Mouse (Mus musculus) gastrocnemius, postnatal 10 days (tissue): ENCODE measurements at regions not wholly inside any gene's neighbourhood (a gene's known extent, or its start where the extent isn't known, plus 50 kb on each side); places are given as distances from the start of the nearest gene placed in this dataset.

Source experiments
- DNase-seq: peaks from one replicate; pipeline ENCODE4 v3.0.0; 2021; ENCODE audit warnings: mixed read lengths

DNA sequence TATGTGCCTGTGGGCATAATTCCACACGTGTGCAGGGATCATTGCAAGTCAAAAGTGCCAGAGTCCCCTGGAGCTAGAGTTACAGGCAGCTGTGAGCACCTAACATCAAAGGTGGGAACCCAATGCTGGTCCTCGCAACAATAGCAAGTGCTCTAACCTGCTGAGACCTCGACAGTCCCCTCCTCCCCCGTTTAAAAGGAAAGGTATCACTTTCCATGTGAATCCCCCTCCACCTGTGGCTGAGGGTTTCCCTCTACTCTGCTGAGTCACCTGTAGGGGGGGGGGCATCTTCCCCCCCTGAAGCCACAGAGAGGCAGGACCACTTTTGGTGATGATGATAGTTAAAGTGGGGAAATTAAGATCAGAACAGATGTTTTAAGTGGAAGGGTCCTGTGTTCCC lies 133.4 kb upstream of the Foxn2 start:
- no peak for DNase-seq

DNA sequence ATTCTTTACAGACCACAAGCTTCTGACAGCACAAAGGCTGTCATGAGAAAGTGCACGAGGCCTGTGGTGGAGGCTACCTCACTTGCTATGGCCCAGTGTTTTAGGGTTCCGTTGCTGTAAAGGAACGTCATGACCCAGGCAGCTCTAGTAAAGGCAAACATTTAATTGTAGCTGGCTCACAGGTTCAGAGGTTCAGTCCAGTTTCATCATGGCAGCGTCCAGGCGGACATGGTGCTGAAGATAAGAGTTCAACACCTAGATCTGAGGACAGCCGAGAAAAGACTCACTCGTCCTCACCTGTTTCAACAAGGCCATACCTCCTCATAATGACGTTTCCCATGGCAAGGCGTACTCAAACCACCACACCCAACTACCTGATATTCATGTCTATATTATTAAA lies 132.7 kb upstream of the Foxn2 start:
- no peak for DNase-seq

DNA sequence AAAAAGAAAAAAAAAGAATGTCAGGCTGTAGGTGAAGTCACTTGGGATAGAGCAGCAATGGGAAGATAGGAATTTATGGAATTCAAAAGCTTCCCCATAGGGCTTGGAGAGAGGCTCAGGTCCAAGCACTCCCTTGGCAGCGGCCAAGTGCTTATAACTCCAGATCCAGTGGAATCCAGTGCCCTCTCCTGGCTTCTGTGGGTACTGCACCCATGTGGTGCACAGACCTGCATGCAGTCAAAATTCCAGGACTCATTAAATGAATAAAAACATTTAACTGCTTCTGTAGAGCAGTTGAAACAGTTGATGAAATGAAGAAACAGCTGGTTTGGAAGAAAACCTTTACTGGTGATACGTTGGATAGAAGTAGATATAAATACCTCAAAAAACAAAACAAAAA lies 127.6 kb upstream of the Foxn2 start:
- DNase-seq: peak; percentile 39

DNA sequence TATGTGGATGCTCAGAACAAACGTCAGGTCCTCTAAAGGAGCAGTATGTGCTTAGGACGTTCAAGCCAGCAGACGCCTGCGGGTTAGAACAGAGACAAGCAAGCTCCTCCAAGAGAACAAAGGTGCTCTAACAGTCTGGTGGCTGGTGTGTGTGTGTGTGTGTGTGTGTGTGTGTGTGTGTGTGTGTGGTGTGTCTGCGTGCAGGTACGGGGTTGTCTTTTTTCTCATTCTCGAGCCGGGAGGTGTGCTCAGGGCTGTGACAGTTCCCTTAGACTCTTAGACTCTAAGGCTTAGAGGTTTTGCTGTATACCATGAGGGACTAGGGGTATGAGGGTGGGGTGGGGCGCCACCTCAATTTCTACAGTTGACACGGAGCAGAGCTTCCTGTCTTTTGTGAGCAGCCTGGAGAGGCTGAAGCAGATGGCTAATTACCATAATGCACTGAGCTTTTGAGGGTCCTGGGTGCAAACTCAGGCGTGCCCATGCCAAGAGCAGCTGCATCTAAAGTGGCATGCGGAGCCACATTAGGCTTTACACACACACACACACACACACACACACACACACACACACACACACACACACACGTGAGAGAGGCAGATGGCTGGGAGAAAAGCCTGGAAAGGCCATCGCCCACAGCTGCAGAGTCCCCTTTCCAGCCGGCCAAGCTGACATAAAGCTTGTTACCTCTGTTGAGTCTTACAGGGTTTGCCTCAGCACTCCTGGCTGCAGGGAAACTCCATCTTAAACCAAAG lies 124.1 kb upstream of the Foxn2 start:
- no peak for DNase-seq

DNA sequence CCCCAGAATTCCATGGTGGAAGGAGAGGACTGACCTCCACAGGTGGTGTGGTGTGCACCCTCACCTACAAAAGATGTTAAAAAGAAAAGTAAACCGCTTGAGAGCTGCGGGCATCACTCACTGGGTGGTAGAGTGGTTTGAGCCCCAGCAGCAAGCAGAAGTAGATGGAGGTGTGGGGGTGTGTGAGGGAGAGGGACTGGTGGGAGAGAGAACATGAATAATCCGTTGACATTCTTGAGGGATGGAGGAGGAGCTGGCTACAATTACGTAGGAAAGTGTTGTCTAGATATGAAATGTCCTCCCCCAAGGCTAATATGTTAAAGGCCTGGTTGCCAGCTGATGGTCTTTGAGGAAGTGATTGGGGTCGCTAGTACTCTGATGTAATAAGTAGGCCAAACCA lies 123.2 kb upstream of the Foxn2 start:
- DNase-seq: no peak

DNA sequence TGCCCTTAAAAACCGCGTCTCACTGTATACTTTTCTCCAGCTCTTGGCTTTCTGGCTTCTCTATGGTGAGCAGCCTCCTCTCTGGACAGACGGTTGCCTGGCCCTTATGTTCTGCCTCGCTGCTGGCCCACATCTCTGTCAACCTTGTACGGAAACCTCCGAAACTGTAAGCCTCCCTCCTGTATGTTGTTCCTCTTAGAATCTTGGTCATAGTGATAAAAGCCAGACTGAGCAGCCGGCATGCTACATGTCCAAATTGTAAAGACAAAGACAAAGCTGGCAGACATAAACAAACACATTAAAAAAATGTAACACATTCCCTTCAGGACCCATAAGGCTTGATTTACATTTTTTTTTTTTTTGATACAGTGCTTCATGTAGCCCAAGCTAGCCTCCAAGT lies 122.7 kb upstream of the Foxn2 start:
- DNase-seq: no peak

DNA sequence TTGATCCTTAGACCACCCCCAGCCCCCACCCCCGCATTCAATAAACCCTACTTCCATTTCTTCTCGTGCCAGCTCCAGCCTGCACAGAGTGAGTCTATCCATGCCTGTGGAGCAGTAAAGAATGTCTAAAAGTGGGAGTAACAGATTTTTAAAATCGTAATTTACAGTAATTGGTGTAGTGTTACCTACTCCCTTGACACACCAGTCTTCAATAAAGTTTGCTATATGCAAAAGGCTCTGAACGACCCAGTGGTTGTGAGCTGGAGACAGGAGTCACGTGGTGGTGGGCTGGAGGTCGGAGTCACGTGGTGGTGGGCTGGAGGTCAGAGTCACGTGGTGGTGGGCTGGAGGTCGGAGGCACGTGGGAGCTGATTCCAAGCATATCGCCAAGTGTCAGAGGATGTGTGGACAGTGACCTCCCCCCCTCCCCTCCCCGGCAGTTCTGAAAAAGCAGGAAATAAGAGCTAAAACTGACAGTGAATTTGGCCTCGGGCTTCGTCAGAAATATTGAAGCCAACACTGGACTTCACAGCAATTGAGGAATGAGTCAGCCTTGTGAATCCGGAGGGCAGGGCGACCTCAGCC lies 122.2 kb upstream of the Foxn2 start:
- no peak for DNase-seq

DNA sequence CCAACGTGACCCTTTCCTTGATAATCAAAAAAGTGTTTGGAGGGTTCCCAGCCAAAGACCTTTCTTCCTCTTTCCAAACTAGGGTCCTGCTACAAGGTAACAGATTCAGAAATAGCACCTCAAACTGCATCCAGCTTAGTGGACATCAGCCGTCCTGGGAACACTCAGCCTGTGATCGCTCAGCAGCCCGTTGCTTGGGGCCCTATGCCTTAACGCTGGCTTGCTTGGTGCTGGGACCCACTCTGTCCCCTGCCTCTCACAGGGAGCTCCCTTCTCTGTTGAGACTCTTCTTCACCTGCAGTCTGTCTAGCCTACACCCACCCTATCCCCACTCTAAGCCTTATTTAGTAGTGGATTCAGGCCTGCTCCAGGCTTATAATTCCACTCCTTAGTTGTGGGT lies 121.6 kb upstream of the Foxn2 start:
- DNase-seq: no peak

DNA sequence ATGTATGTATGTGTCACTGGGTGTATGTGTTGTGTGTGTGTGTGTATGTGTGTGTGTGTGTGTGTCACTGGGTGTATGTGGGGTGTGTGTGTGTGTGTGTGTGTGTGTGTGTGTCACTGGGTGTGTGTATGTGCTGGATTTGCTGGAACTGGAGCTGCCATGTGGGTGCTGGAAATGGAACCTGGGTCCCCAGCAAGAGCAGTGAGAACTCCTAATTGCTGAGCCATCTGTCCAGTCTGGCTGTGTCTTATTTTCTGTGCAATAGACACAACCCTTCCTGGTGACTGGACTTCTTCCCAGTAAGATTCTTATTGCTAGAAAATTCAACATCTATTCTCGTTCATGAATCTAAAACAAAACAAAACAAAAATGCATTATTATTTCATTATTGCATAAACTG lies 119.8 kb upstream of the Foxn2 start:
- DNase-seq: no peak

DNA sequence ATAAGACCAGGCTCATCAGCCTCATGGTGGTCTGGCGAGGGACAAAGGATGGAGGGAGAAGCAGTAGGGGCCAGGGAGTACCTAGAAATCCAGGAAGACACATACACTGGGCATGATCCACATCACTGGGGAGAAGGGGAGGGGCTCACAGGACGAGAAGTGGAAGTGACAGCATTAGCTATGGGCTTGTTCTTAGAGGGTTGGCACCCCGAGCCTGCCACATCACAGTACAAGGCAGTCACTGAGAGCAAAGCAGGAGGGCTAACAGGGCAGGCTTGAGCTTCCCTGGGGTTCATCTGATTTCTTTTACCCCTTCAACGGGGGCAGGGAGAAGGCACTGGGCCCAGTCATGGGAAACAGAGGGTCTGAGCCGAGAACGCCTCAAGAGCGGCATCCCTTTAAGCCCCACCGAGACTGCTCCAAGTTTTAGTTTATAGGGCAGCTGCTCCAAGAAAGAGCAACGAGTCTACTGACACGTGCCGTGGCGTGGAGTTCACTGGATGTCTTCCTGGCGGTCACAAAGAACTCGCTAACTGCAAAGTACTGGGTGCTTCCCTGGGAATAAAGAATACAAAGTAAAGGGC lies 115.1 kb upstream of the Foxn2 start:
- DNase-seq: no peak

DNA sequence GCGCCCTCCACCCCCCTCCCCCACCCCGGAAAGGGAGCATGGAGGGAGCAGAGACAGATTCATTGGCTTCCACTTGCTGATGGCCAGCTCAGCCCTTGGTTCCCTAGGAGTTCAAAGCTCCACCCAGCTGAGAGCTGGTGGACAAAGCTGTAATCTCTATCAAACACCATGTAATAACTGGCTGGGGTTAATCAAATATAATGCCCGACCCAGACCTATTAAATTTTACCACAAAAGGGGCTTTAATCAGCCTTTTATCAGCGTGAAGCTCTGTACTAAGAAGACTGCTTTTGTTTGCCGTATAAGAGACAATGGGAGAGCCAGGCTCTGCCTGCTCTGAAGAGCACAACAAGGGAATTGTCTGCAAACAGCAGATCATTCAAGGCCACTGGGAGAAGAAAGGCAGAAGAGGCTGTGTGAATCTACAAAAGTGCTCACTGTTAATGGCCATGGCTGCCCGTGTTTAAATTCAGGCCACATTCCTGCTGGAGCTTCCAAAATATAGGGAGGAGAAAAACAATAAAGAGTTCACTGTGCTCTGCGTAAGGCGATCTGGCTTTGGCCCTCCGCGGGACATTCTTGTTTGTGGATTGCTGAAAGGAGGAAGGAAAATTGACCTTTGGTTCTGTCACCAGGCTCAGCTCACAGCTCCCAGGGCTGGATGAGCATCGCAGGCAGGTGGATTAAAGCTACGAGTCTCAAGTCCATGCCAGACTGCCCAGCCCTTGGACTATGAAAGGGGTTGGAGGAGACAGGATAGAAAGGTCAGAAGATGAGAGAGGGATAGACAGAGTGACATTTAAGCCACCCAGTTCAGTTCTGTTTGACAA lies 114.4 kb upstream of the Foxn2 start:
- no peak for DNase-seq

DNA sequence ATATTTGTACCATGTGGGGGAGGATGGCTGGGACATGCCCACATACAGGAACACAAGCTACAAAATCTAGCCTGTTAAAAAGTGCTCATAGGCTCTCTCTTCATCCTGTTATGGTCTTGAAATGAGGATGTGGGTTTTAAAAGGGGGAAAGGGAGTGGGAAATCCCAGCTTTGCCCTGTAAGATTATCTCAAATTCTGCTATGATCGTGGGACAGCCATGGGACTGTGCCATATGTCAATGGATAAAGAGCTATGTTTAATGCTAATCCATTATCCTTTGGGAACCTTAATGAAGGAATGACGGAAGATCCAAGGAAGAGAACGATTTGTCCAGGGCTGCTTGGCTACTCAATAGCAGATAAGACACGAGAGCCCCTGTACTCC lies 113.8 kb upstream of the Foxn2 start:
- DNase-seq: no peak

DNA sequence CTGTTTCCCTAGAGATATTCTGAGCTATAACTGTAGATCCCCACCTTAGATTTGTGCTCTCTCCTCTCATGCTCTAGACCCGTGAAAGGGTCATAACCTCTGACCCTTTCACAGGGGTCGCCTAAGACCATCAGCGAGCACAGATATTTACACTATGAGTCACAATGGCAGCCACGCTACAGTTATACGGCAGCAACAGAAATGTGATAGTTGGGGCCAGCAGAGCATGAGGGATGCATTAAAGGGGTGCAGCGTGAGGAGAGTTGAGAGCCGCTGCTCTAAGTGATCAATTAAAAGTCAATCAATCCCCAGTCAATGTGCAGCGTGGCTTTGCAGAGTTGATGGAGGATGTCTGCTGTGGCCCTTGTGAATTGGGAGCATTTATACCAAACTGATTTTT lies 112.7 kb upstream of the Foxn2 start:
- no peak for DNase-seq

DNA sequence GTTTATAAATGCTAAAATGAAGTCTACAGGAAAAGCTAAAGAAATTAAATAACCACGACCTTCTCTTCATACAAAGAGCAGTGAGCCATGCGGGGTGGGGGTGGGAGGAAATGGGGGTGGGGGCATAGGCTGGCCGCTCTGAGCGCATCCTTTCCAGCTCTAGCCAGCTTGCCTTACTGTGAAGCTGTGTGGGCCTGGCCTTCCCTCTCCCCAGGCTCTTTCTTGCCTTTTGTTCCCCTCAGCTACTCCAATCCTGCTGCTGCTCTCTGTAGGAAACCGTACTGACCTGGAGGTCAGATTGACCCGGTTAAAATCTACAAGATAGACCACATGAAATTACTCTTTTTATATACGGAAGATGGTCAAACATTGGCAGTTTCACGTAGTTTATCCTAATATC lies 111.7 kb upstream of the Foxn2 start:
- DNase-seq: no peak

DNA sequence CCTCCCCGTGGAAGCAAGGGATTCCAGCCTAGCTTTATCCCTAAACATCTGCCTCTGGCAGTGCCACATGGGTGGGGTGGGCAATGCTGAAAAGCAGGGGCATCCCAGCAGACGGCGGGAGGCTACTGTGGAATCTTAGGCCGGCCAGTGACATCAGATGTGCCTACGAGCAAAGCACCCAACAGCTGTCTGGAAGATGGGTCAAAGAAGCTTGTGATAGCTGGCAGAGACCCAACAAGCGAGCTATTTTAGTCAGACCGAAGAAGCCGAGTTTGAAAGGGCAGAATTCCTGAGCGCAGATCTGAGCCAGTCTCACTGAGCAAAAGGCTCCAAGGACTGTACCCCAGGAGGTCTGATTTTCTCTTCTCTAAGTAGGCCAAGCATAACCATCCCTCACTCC lies 110.8 kb upstream of the Foxn2 start:
- DNase-seq: peak; percentile 72

DNA sequence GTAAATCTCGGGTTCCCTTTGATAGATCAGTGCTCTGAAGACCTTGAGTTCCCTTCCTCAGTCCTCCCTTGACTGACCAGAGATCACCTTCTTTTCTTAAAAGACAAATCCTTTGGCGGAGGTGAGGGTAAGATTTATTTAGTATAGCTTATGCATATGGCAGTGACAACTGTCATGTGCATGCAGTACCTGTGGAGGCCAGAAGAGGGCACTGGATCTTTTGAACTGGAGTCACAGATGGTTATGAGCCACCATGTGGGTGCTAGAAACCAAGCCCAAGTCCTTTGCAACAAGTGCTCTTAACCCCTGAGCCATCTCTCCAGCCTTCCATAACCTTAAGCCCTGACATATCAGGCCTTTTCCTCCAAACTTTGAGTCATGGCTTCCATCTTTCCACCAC lies 110.4 kb upstream of the Foxn2 start:
- no peak for DNase-seq

DNA sequence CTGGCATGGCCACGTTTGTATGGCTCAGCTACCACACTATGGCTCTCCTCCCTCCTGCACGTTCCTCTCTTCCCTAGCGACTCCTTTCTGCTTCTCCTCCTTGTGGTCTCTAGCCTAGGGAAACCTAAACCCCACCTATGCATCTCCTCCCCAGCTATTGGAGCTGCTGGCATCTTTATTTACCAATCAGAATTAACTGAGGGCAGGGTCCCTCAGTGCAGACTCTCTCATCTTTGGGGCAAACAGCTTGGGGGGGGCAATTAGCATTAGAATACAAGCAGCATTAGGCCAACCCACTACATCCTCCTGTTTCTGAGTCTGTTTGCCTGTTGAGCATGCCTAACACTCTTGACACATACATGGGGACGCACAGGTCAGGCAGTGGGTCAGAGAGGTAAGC lies 106.7 kb upstream of the Foxn2 start:
- no peak for DNase-seq

DNA sequence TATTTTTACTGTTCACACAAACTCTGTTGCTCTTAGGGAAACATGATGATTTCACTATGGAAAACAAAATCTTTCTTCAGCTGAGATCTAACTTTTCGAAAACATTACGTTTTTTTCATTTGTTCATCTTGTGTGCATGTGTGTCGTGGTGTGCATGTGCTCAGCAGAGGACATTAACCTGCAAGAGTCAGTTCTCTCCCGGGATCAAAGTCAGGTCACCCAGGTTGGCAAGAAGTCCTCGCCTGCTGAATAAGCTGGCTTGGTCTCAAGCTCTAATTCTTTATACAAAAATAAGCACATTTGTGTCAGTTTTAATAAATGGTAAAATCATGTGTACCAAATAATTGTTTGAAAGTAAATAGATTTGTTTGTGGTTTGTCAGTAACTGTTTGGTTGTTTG lies 105.2 kb upstream of the Foxn2 start:
- DNase-seq: no peak

DNA sequence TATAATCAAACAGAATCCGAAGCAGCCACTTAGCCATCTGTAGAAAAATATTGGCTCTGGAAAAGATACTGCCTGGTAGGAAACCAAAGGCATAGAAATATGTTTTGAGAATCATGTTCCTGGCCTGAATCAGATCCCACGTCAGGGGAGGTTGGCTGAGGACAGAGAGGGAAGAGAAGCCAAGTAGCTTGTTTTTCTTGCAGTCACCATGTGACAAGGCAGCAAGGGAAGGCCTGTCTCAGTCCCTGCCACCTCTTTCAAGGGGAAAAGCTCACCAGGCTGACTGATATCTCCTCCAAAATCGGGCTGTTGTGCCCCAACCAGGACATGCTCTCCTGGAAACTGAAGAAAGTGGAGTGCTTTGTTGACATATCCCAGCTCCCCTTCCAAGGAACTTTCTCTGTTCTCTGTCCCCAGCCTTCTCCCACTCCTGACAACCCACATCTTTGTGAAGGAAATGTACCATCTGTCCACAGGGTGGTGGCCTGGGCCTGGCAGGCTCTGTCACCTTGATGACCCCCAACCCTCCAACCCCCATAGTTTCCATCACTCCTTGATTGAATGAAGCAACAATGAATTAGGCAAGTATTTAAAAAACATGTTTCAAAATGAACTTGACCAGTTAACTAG lies 104.3 kb upstream of the Foxn2 start:
- peak; percentile 38 for DNase-seq

DNA sequence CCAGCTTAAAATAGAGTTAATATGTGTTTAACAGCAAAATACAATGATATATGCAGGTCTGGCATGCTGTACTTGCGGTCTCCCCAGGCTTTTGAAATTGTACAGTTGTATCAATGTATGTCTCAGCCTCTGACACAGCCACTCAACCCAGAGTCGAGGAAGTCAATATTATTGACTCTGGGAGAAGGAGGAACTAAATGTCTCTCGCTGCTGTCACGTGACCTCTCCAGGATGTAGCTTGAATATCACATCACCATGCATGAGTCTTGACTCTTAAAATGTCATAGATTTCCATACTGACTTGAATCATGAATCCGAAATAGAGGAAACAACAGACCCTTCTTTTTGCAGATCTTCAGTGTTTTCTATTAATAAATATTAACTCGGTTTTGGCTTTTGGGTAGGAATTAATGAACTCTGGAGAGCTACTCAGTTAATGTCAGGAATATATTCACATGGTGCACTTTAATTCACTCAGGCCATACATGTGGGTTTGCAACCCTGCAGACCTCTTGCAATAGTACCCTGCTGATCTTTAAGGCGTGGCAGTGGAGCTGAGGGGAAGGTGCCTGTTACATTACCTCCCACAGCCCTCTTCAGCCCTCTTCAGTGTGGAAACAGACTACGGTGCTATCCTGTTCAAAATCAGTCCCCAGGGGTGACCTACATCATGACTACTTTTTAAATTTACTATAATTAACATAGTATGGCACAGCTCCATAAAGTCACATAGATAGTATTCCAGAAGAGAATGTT lies 102.7 kb upstream of the Foxn2 start:
- DNase-seq: no peak

DNA sequence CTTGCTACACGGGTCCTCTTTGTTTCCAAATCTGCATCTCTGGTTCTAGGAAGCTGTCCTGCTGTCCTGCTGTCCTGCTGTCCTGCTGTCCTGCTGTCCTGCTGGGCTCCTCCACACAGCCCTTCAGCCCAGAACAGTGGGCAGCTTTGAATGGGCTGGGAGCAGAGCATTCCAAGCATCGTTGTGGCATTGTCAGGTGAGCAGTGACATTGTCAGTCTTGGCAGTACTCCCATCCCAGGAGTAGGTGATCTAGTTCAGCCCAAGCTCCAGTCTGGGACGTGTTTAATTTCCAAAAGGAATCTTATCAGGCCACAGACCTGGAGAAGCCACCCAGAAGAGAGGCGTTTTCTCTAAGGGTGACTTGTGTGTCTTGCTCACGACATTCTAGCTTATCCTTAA lies 99.4 kb upstream of the Foxn2 start:
- DNase-seq: no peak

DNA sequence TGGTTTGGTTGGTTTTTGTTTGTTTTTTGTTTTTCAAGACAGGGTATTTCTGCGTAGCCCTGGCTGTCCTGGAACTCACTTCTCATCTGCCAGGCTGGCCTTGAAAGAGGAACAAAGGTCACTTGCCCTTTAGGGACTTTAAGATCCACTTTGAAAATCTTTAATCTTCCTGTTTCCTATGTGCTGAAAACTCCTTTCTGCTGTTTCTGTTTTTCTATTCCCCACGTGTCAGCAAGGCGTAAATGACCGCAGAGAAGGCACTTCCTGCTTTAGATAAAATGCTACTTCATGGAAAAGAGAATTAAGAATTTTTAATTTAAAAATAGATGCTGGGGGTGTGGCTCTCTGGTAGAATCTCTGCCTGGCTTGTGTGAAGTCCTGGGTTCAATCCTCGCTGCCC lies 98.9 kb upstream of the Foxn2 start:
- no peak for DNase-seq
